Mouse (Mus musculus) left cerebral cortex, adult 11 months (tissue): ENCODE measurements around the gene Iqcf5.
A peak's percentile ranks its signal among the peaks of the same experiment; 100 is the strongest.

Source experiments
- DNase-seq: peaks from one replicate; pipeline ENCODE4 v3.0.0; 2022; ENCODE audit warnings: low spot score

Iqcf5 gene

GRCm38 (mm10) chr9:106514273-106514672 lies at the start of gene Iqcf5:
Iqcf5 (plus strand) TSS chr9:106514573.
- DNase-seq: no peak

- no peak for DNase-seq
Measured at GRCm38 (mm10) chr9:106464751-106465541, 49.4 kb upstream of the Iqcf5 start.

- peak; percentile 77 for DNase-seq
Measured at GRCm38 (mm10) chr9:106465571-106466200, 48.7 kb upstream of the Iqcf5 start, which contains the start of gene Gpr62. Gpr62 (minus strand) TSS chr9:106465938.

- DNase-seq: no peak
Measured at GRCm38 (mm10) chr9:106466721-106467120, 47.7 kb upstream of the Iqcf5 start.

- no peak for DNase-seq
Measured at GRCm38 (mm10) chr9:106467746-106468145, 46.6 kb upstream of the Iqcf5 start.

- DNase-seq: no peak
Measured at GRCm38 (mm10) chr9:106469317-106469716, 45.1 kb upstream of the Iqcf5 start.

- no peak for DNase-seq
Measured at GRCm38 (mm10) chr9:106469776-106470175, 44.6 kb upstream of the Iqcf5 start.

- no peak for DNase-seq
Measured at GRCm38 (mm10) chr9:106470991-106471750, 43.2 kb upstream of the Iqcf5 start.

- no peak for DNase-seq
Measured at GRCm38 (mm10) chr9:106471892-106472291, 42.5 kb upstream of the Iqcf5 start.

GRCm38 (mm10) chr9:106472321-106472720 lies 42.1 kb upstream of the Iqcf5 start:
- no peak for DNase-seq

GRCm38 (mm10) chr9:106473081-106473752 lies 41.2 kb upstream of the Iqcf5 start:
- no peak for DNase-seq

GRCm38 (mm10) chr9:106473753-106474105 lies 40.6 kb upstream of the Iqcf5 start:
- no peak for DNase-seq

- no peak for DNase-seq
Measured at GRCm38 (mm10) chr9:106474456-106474855, 39.9 kb upstream of the Iqcf5 start.

GRCm38 (mm10) chr9:106475046-106475445 lies 39.3 kb upstream of the Iqcf5 start:
- no peak for DNase-seq

GRCm38 (mm10) chr9:106475663-106476001 lies 38.7 kb upstream of the Iqcf5 start, which contains the start of gene Rrp9:
Rrp9 (plus strand) TSS chr9:106475963.
- DNase-seq: no peak

GRCm38 (mm10) chr9:106476002-106476923 lies 38.1 kb upstream of the Iqcf5 start:
- DNase-seq: no peak

GRCm38 (mm10) chr9:106476924-106477484 lies 37.4 kb upstream of the Iqcf5 start, which contains the start of gene Parp3:
Parp3 (minus strand) TSS chr9:106476949.
- DNase-seq: peak; percentile 99

GRCm38 (mm10) chr9:106477649-106478048 lies 36.7 kb upstream of the Iqcf5 start:
- DNase-seq: no peak

- no peak for DNase-seq
Measured at GRCm38 (mm10) chr9:106478101-106478500, 36.3 kb upstream of the Iqcf5 start.

- DNase-seq: no peak
Measured at GRCm38 (mm10) chr9:106480541-106480940, 33.8 kb upstream of the Iqcf5 start.

GRCm38 (mm10) chr9:106481075-106481474 lies 33.3 kb upstream of the Iqcf5 start:
- no peak for DNase-seq
